Mouse (Mus musculus): ENCODE data around the gene Krt15. TPM values are rescaled to one million over a fixed set of nuclear protein-coding genes. Genes with fewer than 3 reads are reported as not detected.
A peak's percentile ranks its signal among the peaks of the same experiment; 100 is the strongest.

Gene Krt15
- 2.4 and 6.0 TPM in 2 replicates for polyA plus RNA-seq (2016; fragmentation: Nextera tagmentation; extraction: Ambion mirVana)

GRCm38 (mm10) chr11:100135731-100136130 lies at the start of gene Krt15:
Gene Krt15, minus strand, starts transcription at chr11:100135928.
- Histone ChIP-seq H3K27ac (no peak within 1 kb of the TSS), H3K4me2 (no peak within 1 kb of the TSS), H3K9ac (no peak within 1 kb of the TSS), H3K36me3 (replicated peaks) (no peaks in the 10 kb centered on the region), H3K9me3 (no peaks in the 10 kb centered on the region), H3K4me1 (peaks cover 24% of the 10 kb centered on the region), H3K27me3 (peaks cover 10% of the 10 kb centered on the region; the same call in 1 of the 2 replicates), H3K4me3 (replicated peaks) (no peak within 1 kb of the TSS)
- WGBS, result 77% methylated on average over 7 of the region's 7 CpGs
- ATAC-seq (ENCODE audit: low FRiP score), result no peak

- H3K27ac ChIP-seq, result no peak overlapping the region
- no peaks in the 10 kb centered on the region for H3K4me1 ChIP-seq
- no peak overlapping the region for H3K4me3 ChIP-seq (replicated peaks)
- H3K36me3 ChIP-seq (replicated peaks), result no peaks in the 10 kb centered on the region
- ATAC-seq (ENCODE audit: low FRiP score), result no peak
- 85% methylated on average over 7 of the region's 7 CpGs for WGBS
- no peak overlapping the region for H3K9ac ChIP-seq
- no peak overlapping the region for H3K4me2 ChIP-seq
- no peaks in the 10 kb centered on the region for H3K9me3 ChIP-seq
- no peaks in the 10 kb centered on the region for H3K27me3 ChIP-seq
These were observed 46.0 kb upstream of the Krt15 start for GRCm38 (mm10) chr11:100181725-100182124.

DNA sequence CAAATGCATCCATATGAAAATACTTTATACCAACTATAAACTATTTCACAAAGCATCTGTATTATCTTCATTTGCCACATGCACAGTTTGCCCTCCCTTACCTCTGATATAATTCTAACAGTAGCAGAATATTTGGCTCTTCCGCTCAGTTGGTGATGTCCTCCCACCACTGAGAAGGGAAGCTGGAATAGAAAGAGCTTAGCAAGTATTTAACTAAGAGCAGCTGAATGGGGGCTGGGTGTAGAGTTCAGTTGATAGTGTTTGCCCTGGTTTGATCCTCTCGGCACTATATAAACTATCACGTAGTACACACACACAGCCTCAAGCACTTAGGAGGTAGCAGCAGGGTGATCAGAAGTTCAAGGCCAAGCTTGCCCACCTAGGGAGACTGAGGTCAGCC lies 43.5 kb upstream of the Krt15 start:
- no peaks in the 10 kb centered on the region for H3K4me1 ChIP-seq
- WGBS, result 88% methylated on average over 3 of the region's 3 CpGs
- H3K4me3 ChIP-seq (replicated peaks), result no peak overlapping the region
- no peak for ATAC-seq (ENCODE audit: low FRiP score)
- H3K27me3 ChIP-seq, result no peaks in the 10 kb centered on the region
- H3K4me2 ChIP-seq, result no peak overlapping the region
- H3K9ac ChIP-seq, result no peak overlapping the region
- no peak overlapping the region for H3K27ac ChIP-seq
- no peaks in the 10 kb centered on the region for H3K9me3 ChIP-seq
- H3K36me3 ChIP-seq (replicated peaks), result no peaks in the 10 kb centered on the region

GRCm38 (mm10) chr11:100178307-100178706 lies 42.6 kb upstream of the Krt15 start:
- H3K4me1 ChIP-seq, result no peaks in the 10 kb centered on the region
- no peaks in the 10 kb centered on the region for H3K27me3 ChIP-seq
- WGBS, result 77% methylated on average over 5 of the region's 5 CpGs
- no peak overlapping the region for H3K27ac ChIP-seq
- H3K36me3 ChIP-seq (replicated peaks), result no peaks in the 10 kb centered on the region
- ATAC-seq (ENCODE audit: low FRiP score), result no peak
- no peak overlapping the region for H3K9ac ChIP-seq
- H3K4me3 ChIP-seq (replicated peaks), result no peak overlapping the region
- no peak overlapping the region for H3K4me2 ChIP-seq
- H3K9me3 ChIP-seq, result no peaks in the 10 kb centered on the region

GRCm38 (mm10) chr11:100176791-100177190 lies 41.1 kb upstream of the Krt15 start:
- no peak for ATAC-seq (ENCODE audit: low FRiP score)
- no peak overlapping the region for H3K27ac ChIP-seq
- H3K4me1 ChIP-seq, result no peaks in the 10 kb centered on the region
- H3K4me2 ChIP-seq, result no peak overlapping the region
- H3K9ac ChIP-seq, result no peak overlapping the region
- no peaks in the 10 kb centered on the region for H3K36me3 ChIP-seq (replicated peaks)
- no peak overlapping the region for H3K4me3 ChIP-seq (replicated peaks)
- 89% methylated on average over 9 of the region's 9 CpGs for WGBS
- H3K9me3 ChIP-seq, result no peaks in the 10 kb centered on the region
- no peaks in the 10 kb centered on the region for H3K27me3 ChIP-seq

- ATAC-seq (ENCODE audit: low FRiP score), result peak; percentile 36; the same call in 1 of the 2 replicates
- no peak overlapping the region for H3K4me2 ChIP-seq
- 34% methylated on average over 14 of the region's 14 CpGs for WGBS
These were observed 33.3 kb upstream of the Krt15 start for GRCm38 (mm10) chr11:100168765-100169762.

GRCm38 (mm10) chr11:100168071-100168470 lies 32.3 kb upstream of the Krt15 start:
- Histone ChIP-seq H3K9ac (no peak overlapping the region), H3K27me3 (no peaks in the 10 kb centered on the region), H3K9me3 (no peaks in the 10 kb centered on the region), H3K27ac (no peak overlapping the region), H3K36me3 (replicated peaks) (no peaks in the 10 kb centered on the region), H3K4me3 (replicated peaks) (no peak overlapping the region), H3K4me1 (no peaks in the 10 kb centered on the region; the same call in 1 of the 2 replicates), H3K4me2 (no peak overlapping the region)
- no peak for ATAC-seq (ENCODE audit: low FRiP score)
- WGBS, result 86% methylated on average over 8 of the region's 8 CpGs

More at GRCm38 (mm10) chr11:100168765-100169762, 33.3 kb upstream of the Krt15 start:
- no peak overlapping the region for H3K4me3 ChIP-seq (replicated peaks)
- H3K9me3 ChIP-seq, result no peaks in the 10 kb centered on the region
- H3K27ac ChIP-seq, result 0 out of 2 replicates have a peak overlapping the region, but pooled peaks have one; percentile 31
- H3K9ac ChIP-seq, result no peak overlapping the region
- no peaks in the 10 kb centered on the region; the same call in 1 of the 2 replicates for H3K4me1 ChIP-seq
- no peaks in the 10 kb centered on the region for H3K36me3 ChIP-seq (replicated peaks)
- H3K27me3 ChIP-seq, result no peaks in the 10 kb centered on the region

DNA sequence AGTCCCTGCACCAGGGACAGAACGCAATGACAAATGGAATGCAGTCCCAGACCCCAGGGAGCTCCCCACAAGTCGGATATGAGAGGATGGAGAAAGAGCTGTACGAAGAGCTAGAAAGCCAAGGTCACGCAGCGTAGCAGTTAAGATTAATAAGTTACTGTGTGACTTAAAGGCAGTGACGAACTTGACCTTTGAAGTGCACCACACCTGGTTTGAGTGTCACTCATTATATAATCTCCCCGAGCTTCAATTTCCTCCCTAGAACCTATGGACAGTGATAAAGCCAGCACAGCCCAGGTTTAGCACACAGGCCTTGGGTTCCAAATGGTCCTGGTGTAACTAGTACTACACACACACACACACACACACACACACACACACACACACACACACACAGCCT lies 28.7 kb upstream of the Krt15 start:
- H3K27me3 ChIP-seq, result no peaks in the 10 kb centered on the region
- no peaks in the 10 kb centered on the region; the same call in 1 of the 2 replicates for H3K4me1 ChIP-seq
- WGBS, result 67% methylated on average over 7 of the region's 7 CpGs
- H3K27ac ChIP-seq, result no peak overlapping the region
- H3K4me2 ChIP-seq, result no peak overlapping the region
- H3K36me3 ChIP-seq (replicated peaks), result no peaks in the 10 kb centered on the region
- H3K9ac ChIP-seq, result no peak overlapping the region
- H3K4me3 ChIP-seq (replicated peaks), result no peak overlapping the region
- no peak for ATAC-seq (ENCODE audit: low FRiP score)
- no peaks in the 10 kb centered on the region for H3K9me3 ChIP-seq

- WGBS, result 63% methylated on average over 6 of the region's 6 CpGs
- no peak for ATAC-seq (ENCODE audit: low FRiP score)
These were observed 22.3 kb upstream of the Krt15 start for GRCm38 (mm10) chr11:100157908-100158477.

DNA sequence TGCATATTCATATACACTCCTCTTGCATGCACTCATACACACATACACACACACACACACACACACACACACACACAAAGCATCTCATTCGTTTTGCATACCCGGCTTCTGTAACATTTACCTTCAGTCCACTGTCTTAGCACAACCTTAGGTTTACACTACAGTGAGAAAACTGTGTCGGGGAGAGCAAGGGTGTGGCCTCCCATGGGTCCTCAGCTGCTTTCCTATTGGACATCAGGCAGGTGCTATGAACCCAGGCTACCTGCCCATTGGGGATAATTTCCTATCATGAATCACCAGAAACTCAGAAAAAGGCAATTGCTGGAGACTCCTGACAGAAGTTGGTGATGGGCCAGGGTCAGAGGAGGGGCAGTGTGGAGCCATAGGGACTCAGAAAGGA lies 21.6 kb upstream of the Krt15 start:
- no peaks in the 10 kb centered on the region for H3K27me3 ChIP-seq
- H3K4me1 ChIP-seq, result no peaks in the 10 kb centered on the region
- H3K36me3 ChIP-seq (replicated peaks), result no peaks in the 10 kb centered on the region
- no peak overlapping the region for H3K9ac ChIP-seq
- 86% methylated on average over 3 of the region's 3 CpGs for WGBS
- H3K9me3 ChIP-seq, result no peaks in the 10 kb centered on the region
- ATAC-seq (ENCODE audit: low FRiP score), result no peak
- H3K4me3 ChIP-seq (replicated peaks), result no peak overlapping the region
- H3K4me2 ChIP-seq, result no peak overlapping the region
- no peak overlapping the region for H3K27ac ChIP-seq

More at GRCm38 (mm10) chr11:100157908-100158477, 22.3 kb upstream of the Krt15 start:
- Histone ChIP-seq H3K4me3 (replicated peaks) (no peak overlapping the region), H3K9ac (no peak overlapping the region), H3K27me3 (no peaks in the 10 kb centered on the region), H3K9me3 (no peaks in the 10 kb centered on the region), H3K4me2 (no peak overlapping the region), H3K36me3 (replicated peaks) (no peaks in the 10 kb centered on the region), H3K27ac (no peak overlapping the region), H3K4me1 (no peaks in the 10 kb centered on the region)

DNA sequence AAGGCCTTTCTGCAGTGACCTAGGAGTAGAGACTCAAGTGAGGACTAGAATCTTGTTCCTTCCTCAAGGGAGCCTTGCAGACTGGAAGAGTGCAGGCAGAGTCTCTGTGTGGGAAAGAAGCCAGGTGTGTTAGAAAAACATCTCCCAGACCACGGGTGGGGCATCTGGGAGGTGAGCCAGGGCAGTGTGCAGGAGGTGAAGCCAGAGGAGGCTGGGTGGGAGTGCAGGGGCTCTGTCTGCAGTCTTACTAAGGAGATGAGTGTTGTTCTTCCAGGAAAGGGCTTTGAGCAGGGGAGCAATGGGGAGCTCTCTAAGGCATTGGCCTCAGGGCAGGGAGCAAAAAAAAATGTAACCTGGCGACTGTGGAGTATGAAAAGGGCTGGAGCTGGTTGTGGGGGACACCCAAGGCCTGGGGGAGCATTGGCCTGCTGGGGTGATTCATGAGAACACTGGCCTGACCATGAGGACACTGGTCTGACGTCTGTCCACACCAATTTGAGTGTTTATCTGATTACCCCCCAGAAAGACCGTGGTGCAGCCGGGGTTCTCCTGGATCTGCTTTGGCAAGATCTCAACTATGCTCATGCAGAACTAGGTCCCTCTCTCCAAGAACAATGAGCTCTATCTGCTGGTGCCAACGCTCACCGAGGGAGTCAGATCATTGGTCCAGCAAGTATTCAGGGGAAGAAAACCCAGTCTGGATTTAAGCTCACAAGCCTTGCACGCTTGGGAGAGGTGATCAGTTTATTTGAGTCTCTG lies 19.9 kb upstream of the Krt15 start:
- ATAC-seq (ENCODE audit: low FRiP score), result no peak
- Histone ChIP-seq H3K9ac (no peak overlapping the region), H3K27ac (no peak overlapping the region), H3K4me1 (no peaks in the 10 kb centered on the region), H3K4me2 (no peak overlapping the region), H3K36me3 (replicated peaks) (no peaks in the 10 kb centered on the region), H3K4me3 (replicated peaks) (no peak overlapping the region), H3K27me3 (no peaks in the 10 kb centered on the region), H3K9me3 (no peaks in the 10 kb centered on the region)
- WGBS, result 78% methylated on average over 8 of the region's 8 CpGs
